Mouse (Mus musculus) gastrocnemius, postnatal 25 days (tissue): Measurements from ENCODE around the gene Trpm6. TPM values are rescaled to one million over a fixed set of nuclear protein-coding genes. Genes with fewer than 3 reads are reported as not detected.

Experiments
- DNase-seq: peaks from one replicate; pipeline ENCODE4 v3.0.0; 2022
- total RNA-seq, 2 experiments: library from RNA; stranded (reverse); gene quantifications; 1 replicate in 1 of 2; 2 replicates in 1 of 2; pipeline ENCODE4 v1.2.3; 2021

The Trpm6 gene
- total RNA-seq, 2 experiments from 2014 or later, result 0.11 to 0.15 TPM

DNA sequence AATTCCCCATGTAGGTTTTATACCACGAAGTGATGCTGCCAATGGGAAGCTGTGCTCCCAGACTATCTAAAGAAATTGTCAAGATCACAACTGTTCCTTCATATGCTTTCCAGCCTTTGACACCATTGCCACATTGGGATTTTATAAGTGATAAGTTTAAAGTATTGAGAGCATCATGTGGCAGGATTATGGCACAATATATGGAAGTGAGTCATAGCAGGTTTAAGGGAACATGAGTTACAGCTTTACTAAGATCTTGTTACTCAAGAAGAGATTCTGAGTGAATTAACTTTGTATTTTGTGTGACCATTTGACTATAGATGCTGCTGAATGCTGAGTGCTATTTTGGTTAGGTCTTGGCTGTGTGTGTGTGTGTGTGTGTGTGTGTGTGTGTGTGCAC is 21.8 kb downstream of the Trpm6 start:
- DNase-seq, result no peak

DNA sequence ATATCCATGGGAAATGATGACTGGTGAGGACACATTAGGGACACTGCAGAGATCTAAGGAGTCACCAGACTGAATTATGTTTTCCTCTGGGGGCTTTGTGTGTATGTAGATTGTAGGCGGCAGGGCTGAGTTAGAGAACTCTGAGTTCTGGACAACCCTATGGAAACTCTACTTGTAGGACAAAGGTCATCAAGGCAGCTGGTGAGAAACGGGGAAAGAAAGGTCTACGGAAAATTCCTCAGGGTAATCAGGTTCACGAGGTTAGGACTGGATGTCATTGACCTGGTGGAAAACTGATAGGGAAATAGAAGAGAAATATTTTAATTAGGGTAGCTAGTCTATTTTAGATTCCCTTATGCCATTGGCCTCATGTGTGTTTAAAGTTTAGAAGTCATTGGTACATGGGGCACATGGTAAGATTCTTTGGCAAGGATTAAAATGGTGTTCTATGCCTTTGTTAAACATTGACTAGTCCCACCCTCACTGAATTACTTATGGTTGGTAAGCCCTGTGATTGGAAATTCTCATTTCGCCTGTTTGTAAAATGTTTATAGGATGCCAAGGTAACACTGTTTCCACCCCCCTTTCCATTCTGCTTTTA is 23.2 kb downstream of the Trpm6 start:
- no peak for DNase-seq

DNA sequence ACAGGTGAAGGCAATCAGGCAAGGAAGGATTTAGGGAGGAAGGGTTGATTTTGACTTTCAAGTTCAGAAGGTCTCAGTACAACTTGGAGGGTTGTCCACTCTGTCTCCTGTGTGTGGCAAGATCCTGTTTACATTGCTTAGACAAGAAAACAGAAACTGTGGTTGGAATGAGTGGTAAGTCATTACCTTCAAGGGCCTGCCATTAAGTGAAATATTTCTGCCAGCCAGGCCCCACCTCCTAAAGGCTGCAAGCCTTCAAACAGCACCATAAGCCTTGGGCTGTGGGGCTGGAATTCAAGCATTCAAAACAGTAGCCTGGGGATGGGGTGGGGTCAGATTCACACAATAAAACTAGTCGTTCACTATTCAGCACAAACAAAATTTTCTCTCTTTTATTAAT is 24.3 kb downstream of the Trpm6 start:
- no peak for DNase-seq

DNA sequence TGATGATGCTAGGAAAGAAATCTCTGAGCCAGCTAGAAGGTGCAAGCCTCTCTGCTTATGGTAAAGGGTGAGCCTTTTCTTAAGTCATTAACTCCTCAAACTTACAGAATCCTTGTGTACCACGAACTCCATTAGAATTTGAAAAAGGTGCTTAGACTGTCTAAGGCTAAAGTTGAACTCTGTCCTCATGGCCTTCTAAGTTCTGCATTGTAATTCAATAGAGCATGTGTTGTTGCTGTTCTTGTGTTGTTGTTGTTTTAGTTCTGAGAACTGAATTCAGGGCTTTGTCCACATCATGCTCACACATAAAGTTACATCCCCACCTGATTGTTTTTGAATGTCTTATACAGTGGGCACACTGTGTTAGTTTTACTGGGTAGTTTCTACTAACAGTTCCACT is 49.9 kb downstream of the Trpm6 start:
- no peak for DNase-seq

- DNase-seq, result no peak
Observed at GRCm38 (mm10) chr19:18811264-18811663, 61.5 kb downstream of the Trpm6 start.

- DNase-seq, result no peak
Observed at GRCm38 (mm10) chr19:18815170-18815569, 65.4 kb downstream of the Trpm6 start.

DNA sequence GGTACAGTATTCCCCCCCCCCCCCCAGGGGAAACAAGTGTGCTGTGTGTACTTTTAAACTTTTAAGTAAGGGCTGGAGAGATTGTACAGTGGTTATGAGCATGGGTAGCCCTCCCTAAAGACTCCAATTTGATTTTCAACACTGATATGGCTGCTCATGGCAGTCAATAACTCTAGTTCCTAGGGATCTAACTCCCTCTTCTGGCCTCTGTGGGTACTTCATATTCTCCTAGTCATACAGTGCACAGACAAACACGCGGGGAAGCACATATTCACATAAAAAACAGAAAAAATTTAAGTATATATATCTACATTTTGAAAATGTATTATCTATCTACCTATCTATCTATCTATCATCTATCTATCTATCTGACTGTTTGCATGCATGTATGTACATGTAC is 67.6 kb downstream of the Trpm6 start:
- no peak for DNase-seq

GRCm38 (mm10) chr19:18828601-18829000 is 78.8 kb downstream of the Trpm6 start:
- no peak for DNase-seq

DNA sequence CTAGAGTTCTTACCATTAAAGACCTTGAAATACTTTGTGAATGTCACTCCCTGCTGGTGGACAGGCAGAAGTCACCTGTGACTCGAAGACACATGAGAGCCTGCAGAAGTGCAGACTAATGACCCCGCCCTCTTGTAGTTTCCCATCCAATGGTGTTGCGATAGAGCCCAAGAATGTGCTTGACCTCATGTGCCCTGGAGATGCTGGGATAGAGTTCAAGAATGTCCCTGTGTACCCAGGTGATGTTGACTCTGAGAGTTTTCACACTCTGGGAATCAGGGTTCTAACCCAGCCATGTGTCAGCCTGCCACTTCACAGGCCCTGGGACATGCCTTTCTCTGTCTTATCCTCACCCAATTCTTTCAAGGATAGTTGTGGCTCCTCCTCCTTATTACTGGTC is 81.4 kb downstream of the Trpm6 start:
- DNase-seq, result no peak

- DNase-seq, result peak; percentile 7
Observed at GRCm38 (mm10) chr19:18834971-18835370, 85.2 kb downstream of the Trpm6 start.

- DNase-seq, result no peak
Observed at GRCm38 (mm10) chr19:18841789-18842562, 92.2 kb downstream of the Trpm6 start.

DNA sequence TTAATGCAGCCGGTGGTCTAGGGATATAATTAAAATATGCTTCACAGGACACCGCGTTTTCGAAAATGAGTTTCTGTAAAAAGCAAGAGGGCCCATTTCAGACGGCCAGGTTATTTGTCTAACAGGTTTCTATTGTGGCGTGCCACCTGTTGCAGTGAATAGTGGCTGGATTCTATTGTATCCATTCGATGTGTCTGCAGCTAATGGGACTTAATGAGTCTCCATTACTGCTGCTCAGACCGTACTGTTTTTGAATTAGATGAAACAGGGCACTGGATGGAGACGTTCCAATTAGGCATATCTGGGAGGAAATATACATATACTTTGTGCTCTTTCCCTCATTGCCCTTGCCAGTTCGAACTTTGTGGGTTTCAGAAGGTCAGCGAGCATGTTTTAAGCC is 92.8 kb downstream of the Trpm6 start:
- DNase-seq, result no peak

- no peak for DNase-seq
Observed at GRCm38 (mm10) chr19:18846336-18846735, 96.6 kb downstream of the Trpm6 start.

DNA sequence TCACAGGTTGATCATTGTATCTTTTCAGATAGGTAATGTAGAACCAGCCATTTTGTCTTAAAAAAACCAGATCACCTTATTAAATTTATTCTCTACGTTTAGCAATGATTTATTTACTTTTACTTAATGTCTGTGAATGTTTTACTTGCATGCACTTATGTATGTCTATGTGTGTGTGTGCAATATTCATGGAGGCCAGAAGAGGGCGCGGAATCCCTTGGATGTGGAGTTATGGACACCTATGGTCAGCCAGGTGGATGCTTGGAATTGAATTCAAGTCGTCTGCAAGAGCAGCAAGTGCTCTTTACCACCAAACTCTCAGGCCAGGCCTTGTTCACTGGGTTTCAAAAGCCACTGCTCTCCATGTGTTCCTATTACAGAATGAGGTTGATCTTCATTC is 118.5 kb downstream of the Trpm6 start:
- DNase-seq, result no peak

DNA sequence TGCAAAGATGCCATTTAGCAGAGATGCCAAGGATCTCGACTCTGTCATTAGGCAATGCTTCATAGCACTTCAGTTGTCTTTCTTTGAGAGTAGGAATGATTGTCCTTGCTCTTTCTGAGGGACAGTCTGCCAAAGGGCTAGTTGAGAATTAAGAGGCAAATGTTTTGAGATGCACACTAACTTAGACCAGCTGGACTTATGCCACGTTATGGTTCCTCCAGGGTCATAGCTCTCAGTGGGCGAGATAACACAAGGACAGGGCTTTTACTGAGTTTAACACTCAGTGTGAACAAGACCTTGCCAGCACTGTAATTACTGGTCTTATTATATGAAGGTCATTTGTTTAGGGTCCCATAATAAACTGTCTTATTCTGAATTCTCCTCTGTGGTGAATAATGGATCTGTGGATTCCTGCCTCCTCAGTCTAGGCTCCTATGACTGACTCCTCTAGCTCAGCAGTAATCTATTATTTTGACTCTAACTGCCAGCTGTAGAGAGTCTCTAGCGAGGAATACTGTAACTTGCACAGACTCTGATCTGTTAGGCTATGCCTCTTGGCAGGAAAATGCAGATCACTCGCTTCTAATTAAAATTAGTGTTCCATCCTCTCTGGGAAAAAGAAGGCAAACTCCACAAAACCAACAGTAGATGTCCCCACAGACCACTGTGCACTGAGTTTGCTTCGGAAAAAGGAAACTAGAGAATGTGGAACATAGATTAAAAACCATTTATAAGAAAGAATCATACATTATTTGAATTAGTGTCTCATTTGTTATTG is 123.2 kb downstream of the Trpm6 start:
- no peak for DNase-seq

GRCm38 (mm10) chr19:18873709-18874644 is 124.2 kb downstream of the Trpm6 start:
- DNase-seq, result no peak

GRCm38 (mm10) chr19:18879264-18879663 is 129.5 kb downstream of the Trpm6 start:
- no peak for DNase-seq

GRCm38 (mm10) chr19:18881162-18881561 is 131.4 kb downstream of the Trpm6 start:
- no peak for DNase-seq

DNA sequence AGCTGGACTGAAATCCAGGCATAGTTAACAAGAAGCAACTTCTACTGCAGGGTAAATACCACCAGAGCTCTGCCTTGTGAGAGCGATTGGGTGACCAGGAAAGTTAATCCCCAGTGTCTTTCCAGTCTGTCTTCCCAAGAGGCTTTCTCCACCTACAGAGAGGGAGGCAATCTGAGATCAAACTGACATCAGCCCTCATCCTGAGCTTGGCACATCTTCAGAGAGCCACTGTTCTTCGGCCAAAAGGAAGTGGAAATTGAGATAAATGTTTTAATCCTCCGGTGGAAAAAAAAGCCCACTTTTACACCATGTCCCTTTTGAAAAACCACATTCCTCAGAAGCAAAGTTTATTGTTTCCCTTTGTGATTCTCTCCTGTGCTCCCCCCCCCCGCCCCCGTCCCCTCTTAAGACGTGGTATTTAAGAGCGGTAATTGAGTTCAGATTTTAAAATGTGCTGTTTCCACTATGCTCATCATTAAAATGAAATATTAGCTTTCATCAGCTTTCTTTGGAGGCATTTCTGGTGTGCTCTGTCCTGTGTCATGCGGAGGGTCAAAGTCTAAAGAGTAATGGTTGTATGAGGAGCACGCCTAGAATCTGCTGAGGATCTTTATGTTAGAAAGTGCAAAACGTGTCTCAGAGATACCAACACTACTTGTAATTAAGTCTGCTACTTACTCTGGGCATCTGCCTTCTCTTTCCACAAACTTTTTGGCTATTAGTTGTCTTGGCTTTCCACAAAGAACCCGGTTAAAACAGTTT is 138.0 kb downstream of the Trpm6 start:
- no peak for DNase-seq

- no peak for DNase-seq
Observed at GRCm38 (mm10) chr19:18888491-18889116, 138.8 kb downstream of the Trpm6 start.

DNA sequence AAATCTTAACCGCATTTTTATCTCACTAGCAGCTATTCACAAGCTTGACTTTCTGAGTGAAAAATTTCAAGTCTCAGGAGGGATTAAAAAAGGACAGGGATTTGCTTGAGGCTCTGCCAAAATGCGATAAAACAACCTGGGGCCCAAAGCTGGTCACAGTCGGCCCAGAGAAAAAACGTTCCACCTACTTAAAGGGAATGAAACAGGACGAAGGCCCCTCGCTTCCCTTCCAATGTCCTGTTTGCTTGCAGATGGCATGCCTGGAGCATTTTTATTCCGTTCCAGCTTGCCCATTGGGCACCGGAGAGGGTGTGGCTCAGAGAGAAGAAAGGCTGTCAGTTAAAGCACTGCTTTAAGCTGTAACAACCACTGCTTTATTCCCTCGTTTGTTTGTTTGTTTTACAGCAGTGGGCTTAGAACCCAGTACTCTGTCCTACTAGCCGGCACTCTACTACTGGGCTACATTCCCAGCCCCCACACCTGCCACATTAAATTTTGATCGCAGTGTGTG is 139.4 kb downstream of the Trpm6 start:
- no peak for DNase-seq
